Mouse (Mus musculus): ENCODE measurements at regions not wholly inside any gene's neighbourhood (a gene's known extent, or its start where the extent isn't known, plus 50 kb on each side); places are given as distances from the start of the nearest gene placed in this dataset.

- Histone ChIP-seq H3K9ac (no peak overlapping the region), H3K9me3 (peaks cover under 1% of the 10 kb centered on the region; the same call in 1 of the 2 replicates), H3K36me3 (no peaks in the 10 kb centered on the region), H3K27ac (replicated peaks) (no peak overlapping the region), H3K4me1 (replicated peaks) (no peaks in the 10 kb centered on the region), H3K27me3 (peaks cover 30% of the 10 kb centered on the region), H3K4me2 (no peak overlapping the region), H3K4me3 (no peak overlapping the region)
- WGBS = 70% methylated on average over 9 of the region's 9 CpGs
- no peak for ATAC-seq (ENCODE audit: low read depth)
Observed at GRCm38 (mm10) chr14:48891216-48891615, 174.7 kb upstream of the Ap5m1 start.

- 3% methylated on average over 13 of the region's 13 CpGs for WGBS
Observed at GRCm38 (mm10) chr14:48888954-48889353, 176.9 kb upstream of the Ap5m1 start.

GRCm38 (mm10) chr14:48880041-48880440 lies 185.9 kb upstream of the Ap5m1 start:
- Histone ChIP-seq H3K9me3 (no peaks in the 10 kb centered on the region), H3K27me3 (peaks cover 10% of the 10 kb centered on the region), H3K36me3 (no peaks in the 10 kb centered on the region), H3K4me2 (no peak overlapping the region), H3K4me1 (replicated peaks) (no peaks in the 10 kb centered on the region), H3K9ac (no peak overlapping the region), H3K27ac (replicated peaks) (no peak overlapping the region), H3K4me3 (no peak overlapping the region)
- 0 out of 2 replicates have a peak, but pooled peaks have one; percentile 40 for ATAC-seq (ENCODE audit: low read depth)
- 38% methylated on average over 6 of the region's 6 CpGs for WGBS

More at GRCm38 (mm10) chr14:48888954-48889353, 176.9 kb upstream of the Ap5m1 start:
- H3K27me3 ChIP-seq = peaks cover 41% of the 10 kb centered on the region
- 0 out of 2 replicates have a peak, but pooled peaks have one; percentile 23 for ATAC-seq (ENCODE audit: low read depth)
- no peaks in the 10 kb centered on the region for H3K4me1 ChIP-seq (replicated peaks)
- H3K27ac ChIP-seq (replicated peaks) = no peak overlapping the region
- no peaks in the 10 kb centered on the region for H3K36me3 ChIP-seq
- no peak overlapping the region for H3K9ac ChIP-seq
- no peaks in the 10 kb centered on the region for H3K9me3 ChIP-seq
- H3K4me3 ChIP-seq = no peak overlapping the region
- peak overlapping the region; percentile 35 for H3K4me2 ChIP-seq

DNA sequence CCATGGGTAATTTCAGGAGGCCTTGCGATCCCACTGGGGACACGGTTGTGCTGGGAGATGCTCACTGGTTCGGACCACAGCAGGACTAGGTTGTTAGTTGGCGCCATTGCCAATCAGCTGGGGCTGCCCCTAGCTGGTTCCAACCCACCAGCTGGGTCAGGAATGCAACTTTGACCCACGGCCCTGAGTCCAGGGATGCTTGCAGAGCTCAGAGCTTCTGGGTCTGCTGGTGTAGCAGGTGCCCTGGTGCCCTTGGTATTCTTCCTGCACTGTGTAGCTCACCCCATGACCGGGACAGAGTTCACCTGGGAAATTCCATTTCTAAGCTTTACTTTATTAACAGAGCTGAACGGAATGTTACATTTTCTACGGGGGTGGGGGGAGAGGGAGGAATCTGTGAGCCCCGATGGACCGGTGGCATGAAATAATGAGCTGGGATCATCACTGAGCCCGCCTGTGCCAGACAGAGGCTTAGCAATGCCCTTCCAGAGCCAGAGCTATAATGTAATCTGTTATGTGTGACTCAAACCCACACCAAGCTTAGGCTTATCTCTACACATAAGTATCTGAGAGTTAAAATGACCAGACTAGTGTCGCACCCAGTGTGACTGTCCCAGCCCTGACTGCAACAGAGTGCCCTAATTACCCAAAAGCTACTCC lies 187.8 kb upstream of the Ap5m1 start:
- no peak overlapping the region for H3K27ac ChIP-seq (replicated peaks)
- no peaks in the 10 kb centered on the region for H3K4me1 ChIP-seq (replicated peaks)
- H3K4me3 ChIP-seq = no peak overlapping the region
- WGBS = 86% methylated on average over 12 of the region's 12 CpGs
- H3K36me3 ChIP-seq = no peaks in the 10 kb centered on the region
- no peak for ATAC-seq (ENCODE audit: low read depth)
- no peak overlapping the region for H3K9ac ChIP-seq
- no peak overlapping the region for H3K4me2 ChIP-seq
- no peaks in the 10 kb centered on the region for H3K9me3 ChIP-seq
- peaks cover under 1% of the 10 kb centered on the region; the same call in 1 of the 2 replicates for H3K27me3 ChIP-seq

DNA sequence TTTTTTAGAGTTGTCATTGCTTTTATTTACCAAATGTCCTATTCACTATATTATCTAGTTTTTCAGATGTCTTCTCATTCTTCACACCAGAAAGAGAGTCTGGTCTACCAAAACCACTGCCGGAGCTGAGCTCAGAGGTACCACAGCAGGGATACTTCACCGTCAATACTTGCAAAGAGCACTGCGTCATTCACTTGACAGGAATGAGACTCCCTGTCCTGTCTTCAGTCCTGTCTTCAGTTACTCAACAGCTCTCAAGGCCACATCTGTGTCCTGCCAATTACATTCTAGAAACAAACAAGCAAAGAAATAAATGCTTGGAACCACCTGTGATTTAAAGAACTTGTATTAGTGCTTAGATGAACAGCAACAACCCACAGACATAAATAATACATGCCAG lies 194.6 kb upstream of the Ap5m1 start:
- Histone ChIP-seq H3K9me3 (no peaks in the 10 kb centered on the region), H3K4me1 (replicated peaks) (no peaks in the 10 kb centered on the region), H3K27me3 (no peaks in the 10 kb centered on the region), H3K36me3 (no peaks in the 10 kb centered on the region), H3K27ac (replicated peaks) (no peak overlapping the region), H3K9ac (no peak overlapping the region), H3K4me3 (no peak overlapping the region), H3K4me2 (no peak overlapping the region)
- no peak for ATAC-seq (ENCODE audit: low read depth)
- 77% methylated on average over 3 of the region's 3 CpGs for WGBS

DNA sequence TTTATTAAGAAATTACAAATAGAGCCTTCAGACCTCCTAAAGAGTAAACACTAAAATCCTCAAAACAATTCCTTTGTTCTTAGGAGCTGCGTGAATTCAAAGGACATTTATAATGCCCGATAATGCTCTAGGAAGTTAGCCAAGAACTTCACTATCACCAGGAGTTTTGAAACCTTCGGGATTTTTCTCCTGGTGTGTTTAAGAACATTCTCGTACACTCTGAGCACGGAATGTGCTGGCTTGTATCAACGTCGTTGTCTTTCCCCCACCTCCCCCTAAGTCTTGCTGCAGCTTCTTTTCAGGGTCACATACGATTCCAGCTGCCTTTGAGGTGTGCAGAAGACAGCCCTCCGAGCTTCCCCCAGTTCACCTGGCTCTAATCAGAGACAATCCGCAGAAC lies 195.9 kb upstream of the Ap5m1 start:
- no peak overlapping the region for H3K9ac ChIP-seq
- no peaks in the 10 kb centered on the region for H3K36me3 ChIP-seq
- no peaks in the 10 kb centered on the region for H3K27me3 ChIP-seq
- no peak overlapping the region for H3K4me2 ChIP-seq
- no peak overlapping the region for H3K4me3 ChIP-seq
- no peak overlapping the region for H3K27ac ChIP-seq (replicated peaks)
- WGBS = 77% methylated on average over 10 of the region's 10 CpGs
- no peak for ATAC-seq (ENCODE audit: low read depth)
- H3K9me3 ChIP-seq = no peaks in the 10 kb centered on the region
- no peaks in the 10 kb centered on the region for H3K4me1 ChIP-seq (replicated peaks)

GRCm38 (mm10) chr14:48855453-48855852 lies 181.8 kb upstream of the Otx2 start:
- WGBS = 92% methylated on average over 5 of the region's 5 CpGs

GRCm38 (mm10) chr14:48854188-48854924 lies 180.7 kb upstream of the Otx2 start:
- no peak overlapping the region for H3K27ac ChIP-seq (replicated peaks)
- H3K4me1 ChIP-seq (replicated peaks) = no peaks in the 10 kb centered on the region; the same call in 1 of the 2 replicates
- H3K4me3 ChIP-seq = no peak overlapping the region
- peaks cover 23% of the 10 kb centered on the region for H3K27me3 ChIP-seq
- ATAC-seq (ENCODE audit: low read depth) = peak; percentile 59; the same call in 1 of the 2 replicates
- no peaks in the 10 kb centered on the region for H3K9me3 ChIP-seq
- no peak overlapping the region for H3K9ac ChIP-seq
- WGBS = 58% methylated on average over 9 of the region's 9 CpGs
- no peak overlapping the region for H3K4me2 ChIP-seq
- no peaks in the 10 kb centered on the region for H3K36me3 ChIP-seq

More at GRCm38 (mm10) chr14:48855453-48855852, 181.8 kb upstream of the Otx2 start:
- ATAC-seq (ENCODE audit: low read depth) = no peak
- no peak overlapping the region for H3K27ac ChIP-seq (replicated peaks)
- no peak overlapping the region for H3K4me3 ChIP-seq
- peaks cover 23% of the 10 kb centered on the region for H3K27me3 ChIP-seq
- no peak overlapping the region for H3K4me2 ChIP-seq
- no peaks in the 10 kb centered on the region for H3K9me3 ChIP-seq
- no peak overlapping the region for H3K9ac ChIP-seq
- no peaks in the 10 kb centered on the region; the same call in 1 of the 2 replicates for H3K4me1 ChIP-seq (replicated peaks)
- H3K36me3 ChIP-seq = no peaks in the 10 kb centered on the region

DNA sequence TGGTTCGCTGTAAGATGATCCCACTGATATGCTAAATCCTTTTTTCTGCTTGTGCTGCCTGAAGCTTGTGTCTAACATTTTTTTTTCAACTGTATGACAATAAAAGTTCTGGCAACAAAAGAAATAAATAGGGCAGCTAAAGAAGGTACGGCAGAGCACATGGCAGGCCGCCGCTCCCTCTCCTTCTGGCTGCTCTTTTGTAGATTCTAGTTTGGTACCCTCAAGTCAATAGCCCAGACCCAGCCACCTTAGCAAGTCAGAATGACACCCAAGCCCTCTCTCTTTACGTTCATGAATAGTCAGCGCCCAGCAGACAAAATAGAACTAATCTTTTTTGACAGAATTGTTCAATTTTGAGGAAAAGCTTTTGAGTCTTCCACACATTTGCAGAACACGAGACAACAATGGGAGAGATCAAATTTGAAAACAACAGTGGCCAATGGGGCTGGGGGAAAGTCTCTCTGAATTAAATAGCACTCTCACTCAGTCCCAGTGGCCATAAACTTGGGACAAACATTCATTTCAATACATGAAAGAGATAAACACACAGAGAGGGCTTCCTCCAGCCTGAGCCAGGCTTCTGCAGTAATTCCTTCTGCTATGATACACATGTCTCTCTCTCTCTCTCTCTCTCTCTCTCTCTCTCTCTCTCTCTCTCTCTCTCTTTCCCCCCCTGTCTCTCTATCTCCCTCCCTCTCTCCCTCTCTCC lies 180.0 kb upstream of the Otx2 start:
- H3K27ac ChIP-seq (replicated peaks) = no peak overlapping the region
- no peak overlapping the region for H3K9ac ChIP-seq
- H3K36me3 ChIP-seq = no peaks in the 10 kb centered on the region
- no peak overlapping the region for H3K4me3 ChIP-seq
- H3K27me3 ChIP-seq = peaks cover 23% of the 10 kb centered on the region
- 29% methylated on average over 7 of the region's 7 CpGs for WGBS
- peak overlapping the region; percentile 53; the same call in 1 of the 2 replicates for H3K4me2 ChIP-seq
- H3K4me1 ChIP-seq (replicated peaks) = no peaks in the 10 kb centered on the region; the same call in 1 of the 2 replicates
- no peaks in the 10 kb centered on the region for H3K9me3 ChIP-seq
- no peak for ATAC-seq (ENCODE audit: low read depth)

GRCm38 (mm10) chr14:48852787-48853186 lies 179.2 kb upstream of the Otx2 start:
- H3K27ac ChIP-seq (replicated peaks) = no peak overlapping the region
- WGBS = 8% methylated on average over 15 of the region's 15 CpGs
- H3K4me3 ChIP-seq = peak overlapping the region; percentile 28

DNA sequence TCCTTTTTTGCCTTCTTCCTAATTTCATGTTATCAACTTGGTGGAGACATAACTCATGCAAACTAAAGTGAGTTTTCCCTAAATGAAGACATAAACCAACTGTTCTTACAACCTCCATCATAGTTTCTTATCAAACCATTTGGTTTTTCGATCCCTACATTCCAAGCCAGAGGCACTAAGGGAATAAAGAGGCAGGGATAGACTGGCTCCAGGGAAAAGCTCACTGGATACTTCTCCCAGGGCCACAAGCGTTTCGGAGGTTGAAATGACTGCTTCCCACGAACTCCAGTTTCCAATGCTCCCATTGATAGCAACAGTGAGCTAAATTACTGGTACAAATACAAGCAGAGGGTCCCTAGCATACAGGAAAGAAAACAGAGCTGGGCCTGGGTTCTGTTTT lies 178.4 kb upstream of the Otx2 start:
- no peak overlapping the region for H3K27ac ChIP-seq (replicated peaks)
- no peak overlapping the region for H3K4me2 ChIP-seq
- WGBS = 60% methylated on average over 4 of the region's 4 CpGs
- no peak overlapping the region for H3K9ac ChIP-seq
- peaks cover 23% of the 10 kb centered on the region for H3K27me3 ChIP-seq
- H3K9me3 ChIP-seq = no peaks in the 10 kb centered on the region
- no peak overlapping the region for H3K4me3 ChIP-seq
- no peaks in the 10 kb centered on the region; the same call in 1 of the 2 replicates for H3K4me1 ChIP-seq (replicated peaks)
- ATAC-seq (ENCODE audit: low read depth) = no peak
- H3K36me3 ChIP-seq = no peaks in the 10 kb centered on the region

More at GRCm38 (mm10) chr14:48852787-48853186, 179.2 kb upstream of the Otx2 start:
- Histone ChIP-seq H3K9me3 (no peaks in the 10 kb centered on the region), H3K9ac (no peak overlapping the region; the same call in 1 of the 2 replicates), H3K36me3 (no peaks in the 10 kb centered on the region), H3K4me1 (replicated peaks) (no peaks in the 10 kb centered on the region; the same call in 1 of the 2 replicates), H3K27me3 (peaks cover 23% of the 10 kb centered on the region), H3K4me2 (peak overlapping the region; percentile 53)
- ATAC-seq (ENCODE audit: low read depth) = no peak

DNA sequence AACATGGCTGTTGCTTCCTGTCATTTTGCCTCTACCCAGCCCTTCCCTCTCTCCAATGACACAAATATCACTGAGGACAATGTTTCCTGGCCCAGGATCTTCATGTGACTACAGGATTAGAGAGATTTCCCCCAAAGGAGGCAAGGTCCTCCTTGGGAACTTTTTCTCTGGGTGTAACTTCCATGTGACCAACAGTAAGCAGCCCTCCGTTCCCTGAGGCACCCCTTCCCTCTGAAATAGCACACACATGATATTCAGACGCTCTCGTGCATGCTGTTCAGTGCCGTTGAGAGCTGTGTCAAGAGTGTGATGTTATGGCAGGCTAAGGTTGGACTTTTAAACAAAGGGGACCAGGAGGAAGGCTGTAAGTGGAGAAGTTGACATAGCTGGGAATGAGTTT lies 169.2 kb upstream of the Otx2 start:
- Histone ChIP-seq H3K9ac (no peak overlapping the region), H3K36me3 (no peaks in the 10 kb centered on the region), H3K27ac (replicated peaks) (no peak overlapping the region), H3K4me2 (no peak overlapping the region), H3K27me3 (no peaks in the 10 kb centered on the region), H3K4me3 (no peak overlapping the region), H3K4me1 (replicated peaks) (peaks cover 4% of the 10 kb centered on the region), H3K9me3 (no peaks in the 10 kb centered on the region)
- 90% methylated on average over 4 of the region's 4 CpGs for WGBS
- ATAC-seq (ENCODE audit: low read depth) = no peak

All from neural tube, embryonic 13.5 days (tissue).